Mouse (Mus musculus): ENCODE results near the gene Gigyf2. TPM values are rescaled to one million over a fixed set of nuclear protein-coding genes. Genes with fewer than 3 reads are reported as not detected.

The Gigyf2 gene
- polyA plus RNA-seq, 1 experiment from 2014 or later: 56.6 TPM

- no peak for ATAC-seq (ENCODE audit: insufficient number of reproducible peaks, low FRiP score, low TSS enrichment, low read depth)
- 0% methylated on average over 1 of the region's 1 CpGs for WGBS
- Histone ChIP-seq H3K4me3 (replicated peaks) (no peak overlapping the region), H3K4me1 (0 out of 2 replicates have a peak, but pooled peaks cover 6% of the 10 kb centered on the region), H3K27me3 (no peaks in the 10 kb centered on the region), H3K9ac (no peak overlapping the region), H3K36me3 (no peaks in the 10 kb centered on the region), H3K4me2 (replicated peaks) (no peak overlapping the region), H3K9me3 (replicated peaks) (peaks cover 13% of the 10 kb centered on the region; the same call in 1 of the 2 replicates), H3K27ac (replicated peaks) (no peak overlapping the region)
Measured at GRCm38 (mm10) chr1:87321071-87321470, 5.7 kb upstream of the Gigyf2 start.

GRCm38 (mm10) chr1:87322778-87323177 lies 4.0 kb upstream of the Gigyf2 start:
- H3K4me3 ChIP-seq (replicated peaks): no peak overlapping the region
- no peak for ATAC-seq (ENCODE audit: insufficient number of reproducible peaks, low FRiP score, low TSS enrichment, low read depth)
- no peaks in the 10 kb centered on the region for H3K36me3 ChIP-seq
- WGBS: 94% methylated on average over 3 of the region's 3 CpGs
- no peak overlapping the region for H3K27ac ChIP-seq (replicated peaks)
- no peak overlapping the region for H3K9ac ChIP-seq
- peaks cover 13% of the 10 kb centered on the region; the same call in 1 of the 2 replicates for H3K9me3 ChIP-seq (replicated peaks)
- no peaks in the 10 kb centered on the region for H3K27me3 ChIP-seq
- no peaks in the 10 kb centered on the region for H3K4me1 ChIP-seq
- H3K4me2 ChIP-seq (replicated peaks): no peak overlapping the region

- ATAC-seq (ENCODE audit: insufficient number of reproducible peaks, low FRiP score, low TSS enrichment, low read depth): no peak
- H3K4me2 ChIP-seq (replicated peaks): no peak overlapping the region
- H3K27ac ChIP-seq (replicated peaks): no peak overlapping the region
- no peak overlapping the region for H3K4me3 ChIP-seq (replicated peaks)
- no peak overlapping the region for H3K9ac ChIP-seq
- no peaks in the 10 kb centered on the region for H3K27me3 ChIP-seq
- H3K4me1 ChIP-seq: 0 out of 2 replicates have a peak, but pooled peaks cover 5% of the 10 kb centered on the region
- no peaks in the 10 kb centered on the region for H3K36me3 ChIP-seq
- H3K9me3 ChIP-seq (replicated peaks): peaks cover 13% of the 10 kb centered on the region; the same call in 1 of the 2 replicates
Measured at GRCm38 (mm10) chr1:87324649-87325048, 2.1 kb upstream of the Gigyf2 start.

GRCm38 (mm10) chr1:87327165-87327861 lies 515 bp downstream of the Gigyf2 start:
- peak overlapping the region; percentile 98 for H3K9ac ChIP-seq

GRCm38 (mm10) chr1:87331774-87332173 lies 5.0 kb downstream of the Gigyf2 start:
- Histone ChIP-seq H3K9me3 (replicated peaks) (no peaks in the 10 kb centered on the region), H3K4me1 (0 out of 2 replicates have a peak, but pooled peaks cover 5% of the 10 kb centered on the region), H3K4me3 (replicated peaks) (no peak overlapping the region), H3K4me2 (replicated peaks) (no peak overlapping the region), H3K36me3 (peaks cover 13% of the 10 kb centered on the region), H3K27ac (replicated peaks) (no peak overlapping the region), H3K27me3 (no peaks in the 10 kb centered on the region), H3K9ac (no peak overlapping the region)
- 96% methylated on average over 4 of the region's 4 CpGs for WGBS
- no peak for ATAC-seq (ENCODE audit: insufficient number of reproducible peaks, low FRiP score, low TSS enrichment, low read depth)

More at GRCm38 (mm10) chr1:87327165-87327861, 515 bp downstream of the Gigyf2 start:
- H3K4me1 ChIP-seq: 0 out of 2 replicates have a peak, but pooled peaks cover 5% of the 10 kb centered on the region
- H3K27me3 ChIP-seq: no peaks in the 10 kb centered on the region
- H3K4me3 ChIP-seq (replicated peaks): peak overlapping the region; percentile 97
- peak; percentile 82 for ATAC-seq (ENCODE audit: insufficient number of reproducible peaks, low FRiP score, low TSS enrichment, low read depth)
- H3K4me2 ChIP-seq (replicated peaks): peak overlapping the region; percentile 70
- H3K27ac ChIP-seq (replicated peaks): peak overlapping the region; percentile 94
- WGBS: under 1% methylated on average over 51 of the region's 53 CpGs
- no peaks in the 10 kb centered on the region for H3K9me3 ChIP-seq (replicated peaks)
- H3K36me3 ChIP-seq: no peaks in the 10 kb centered on the region

DNA sequence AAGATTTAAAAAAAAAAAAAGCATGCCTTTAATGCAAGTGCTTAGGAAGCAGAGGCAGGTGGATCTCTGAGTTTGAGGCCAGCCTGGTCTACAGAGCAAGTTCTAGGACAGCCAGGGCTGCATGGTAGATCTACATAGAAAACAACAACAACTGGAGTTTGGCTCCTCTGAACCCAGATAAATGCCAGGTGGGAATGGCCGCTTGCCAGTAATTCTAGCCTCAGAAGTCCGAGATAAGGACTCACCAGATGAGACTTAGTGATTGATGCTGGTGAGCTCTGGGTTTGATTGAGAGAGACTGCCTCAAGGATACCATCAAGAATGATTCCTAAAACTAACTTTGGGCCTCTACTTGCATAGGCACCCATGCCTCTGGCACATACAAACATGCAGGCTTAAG lies 23.8 kb downstream of the Gigyf2 start:
- Histone ChIP-seq H3K36me3 (0 out of 2 replicates have a peak, but pooled peaks cover 9% of the 10 kb centered on the region), H3K4me2 (replicated peaks) (no peak overlapping the region), H3K4me1 (no peaks in the 10 kb centered on the region), H3K9ac (no peak overlapping the region), H3K27ac (replicated peaks) (no peak overlapping the region), H3K9me3 (replicated peaks) (no peaks in the 10 kb centered on the region), H3K4me3 (replicated peaks) (no peak overlapping the region), H3K27me3 (no peaks in the 10 kb centered on the region)
- ATAC-seq (ENCODE audit: insufficient number of reproducible peaks, low FRiP score, low TSS enrichment, low read depth): no peak
- WGBS: 76% methylated on average over 2 of the region's 2 CpGs

- Histone ChIP-seq H3K9me3 (replicated peaks) (no peaks in the 10 kb centered on the region), H3K4me2 (replicated peaks) (no peak overlapping the region), H3K36me3 (peaks cover 18% of the 10 kb centered on the region), H3K27me3 (no peaks in the 10 kb centered on the region), H3K27ac (replicated peaks) (no peak overlapping the region), H3K4me3 (replicated peaks) (no peak overlapping the region), H3K4me1 (no peaks in the 10 kb centered on the region), H3K9ac (no peak overlapping the region)
- ATAC-seq (ENCODE audit: insufficient number of reproducible peaks, low FRiP score, low TSS enrichment, low read depth): no peak
- 57% methylated on average over 1 of the region's 1 CpGs for WGBS
Measured at GRCm38 (mm10) chr1:87360276-87360675, 33.5 kb downstream of the Gigyf2 start.

DNA sequence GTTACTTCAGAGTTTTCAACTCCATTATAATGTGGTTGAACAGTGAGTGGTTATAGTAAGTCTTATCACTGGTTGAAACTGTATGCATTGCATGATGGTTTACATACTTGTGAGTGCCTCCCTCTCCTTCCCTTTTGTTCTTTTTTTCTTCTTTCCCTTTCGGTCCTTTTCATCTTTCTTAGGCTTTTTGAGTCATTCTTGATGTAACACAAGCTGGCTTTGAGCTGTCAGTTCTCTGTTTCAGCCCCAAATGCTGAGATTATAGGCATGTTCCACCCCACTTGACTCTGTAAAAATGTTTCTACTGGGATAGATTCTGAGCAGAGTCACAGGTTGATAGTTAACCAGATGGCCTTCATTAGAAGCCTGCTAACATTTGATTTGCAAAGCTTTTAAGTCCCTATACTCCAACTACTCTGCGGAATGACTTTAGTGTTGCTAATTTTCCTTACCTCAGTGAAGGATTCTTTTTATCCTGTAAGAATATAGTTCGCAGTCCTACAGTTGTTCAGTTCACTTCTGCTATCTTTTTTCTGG lies 51.3 kb downstream of the Gigyf2 start:
- Histone ChIP-seq H3K4me2 (replicated peaks) (no peak overlapping the region), H3K9me3 (replicated peaks) (no peaks in the 10 kb centered on the region)
- ATAC-seq (ENCODE audit: insufficient number of reproducible peaks, low FRiP score, low TSS enrichment, low read depth): no peak

DNA sequence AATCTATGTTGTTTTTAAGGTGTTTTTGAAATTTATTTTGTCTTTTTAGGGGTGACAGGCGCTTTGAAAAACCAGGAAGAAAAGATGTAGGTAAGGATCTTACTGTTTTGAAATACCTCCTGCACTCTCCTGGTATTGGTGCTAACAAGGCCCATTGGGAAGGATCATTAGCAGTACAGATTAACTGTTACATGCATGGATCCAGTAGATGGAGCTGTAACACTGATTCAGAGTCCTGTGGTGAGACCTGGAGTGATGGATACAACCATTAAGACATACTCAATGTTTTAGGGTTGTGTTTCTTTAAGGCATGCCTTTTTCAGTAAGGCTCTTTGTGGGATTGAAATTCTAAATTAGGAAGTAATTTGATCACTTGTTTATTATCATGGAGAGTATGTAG lies 53.1 kb downstream of the Gigyf2 start:
- Histone ChIP-seq H3K9me3 (replicated peaks) (no peaks in the 10 kb centered on the region), H3K9ac (no peak overlapping the region), H3K4me2 (replicated peaks) (no peak overlapping the region), H3K27me3 (no peaks in the 10 kb centered on the region), H3K36me3 (peaks cover 26% of the 10 kb centered on the region), H3K27ac (replicated peaks) (no peak overlapping the region), H3K4me1 (no peaks in the 10 kb centered on the region), H3K4me3 (replicated peaks) (no peak overlapping the region)
- peak; percentile 67; the same call in 1 of the 2 replicates for ATAC-seq (ENCODE audit: insufficient number of reproducible peaks, low FRiP score, low TSS enrichment, low read depth)
- WGBS: 94% methylated on average over 1 of the region's 1 CpGs

More for the DNA sequence above, 51.3 kb downstream of the Gigyf2 start:
- Histone ChIP-seq H3K4me1 (no peaks in the 10 kb centered on the region), H3K27ac (replicated peaks) (no peak overlapping the region), H3K27me3 (no peaks in the 10 kb centered on the region), H3K9ac (no peak overlapping the region), H3K36me3 (peaks cover 29% of the 10 kb centered on the region), H3K4me3 (replicated peaks) (no peak overlapping the region)
- 62% methylated on average over 3 of the region's 3 CpGs for WGBS

DNA sequence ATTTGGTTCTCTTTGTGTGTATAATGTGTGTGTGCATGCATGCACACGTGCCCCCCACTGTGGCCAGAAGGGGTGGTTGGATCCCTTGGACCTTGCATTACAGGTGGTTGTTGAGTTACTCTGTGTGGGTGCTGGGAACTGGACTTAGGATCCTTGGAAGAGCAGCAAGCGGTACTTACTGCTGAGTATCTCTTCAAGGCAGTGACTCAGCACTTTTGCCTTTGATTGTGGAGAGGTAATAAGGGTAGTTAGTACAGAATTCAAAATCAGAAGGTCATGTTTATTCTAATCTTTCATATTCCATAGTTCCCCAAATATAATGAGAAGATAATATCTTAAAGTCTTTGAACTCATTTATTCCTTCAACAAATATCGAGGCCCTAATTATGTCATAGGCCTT lies 54.4 kb downstream of the Gigyf2 start:
- no peak overlapping the region for H3K4me2 ChIP-seq (replicated peaks)
- ATAC-seq (ENCODE audit: insufficient number of reproducible peaks, low FRiP score, low TSS enrichment, low read depth): no peak
- H3K27ac ChIP-seq (replicated peaks): no peak overlapping the region
- H3K9ac ChIP-seq: no peak overlapping the region
- no peak overlapping the region for H3K4me3 ChIP-seq (replicated peaks)
- WGBS: 84% methylated on average over 3 of the region's 3 CpGs
- peaks cover 22% of the 10 kb centered on the region for H3K36me3 ChIP-seq
- no peaks in the 10 kb centered on the region for H3K4me1 ChIP-seq
- no peaks in the 10 kb centered on the region for H3K9me3 ChIP-seq (replicated peaks)
- no peaks in the 10 kb centered on the region for H3K27me3 ChIP-seq

DNA sequence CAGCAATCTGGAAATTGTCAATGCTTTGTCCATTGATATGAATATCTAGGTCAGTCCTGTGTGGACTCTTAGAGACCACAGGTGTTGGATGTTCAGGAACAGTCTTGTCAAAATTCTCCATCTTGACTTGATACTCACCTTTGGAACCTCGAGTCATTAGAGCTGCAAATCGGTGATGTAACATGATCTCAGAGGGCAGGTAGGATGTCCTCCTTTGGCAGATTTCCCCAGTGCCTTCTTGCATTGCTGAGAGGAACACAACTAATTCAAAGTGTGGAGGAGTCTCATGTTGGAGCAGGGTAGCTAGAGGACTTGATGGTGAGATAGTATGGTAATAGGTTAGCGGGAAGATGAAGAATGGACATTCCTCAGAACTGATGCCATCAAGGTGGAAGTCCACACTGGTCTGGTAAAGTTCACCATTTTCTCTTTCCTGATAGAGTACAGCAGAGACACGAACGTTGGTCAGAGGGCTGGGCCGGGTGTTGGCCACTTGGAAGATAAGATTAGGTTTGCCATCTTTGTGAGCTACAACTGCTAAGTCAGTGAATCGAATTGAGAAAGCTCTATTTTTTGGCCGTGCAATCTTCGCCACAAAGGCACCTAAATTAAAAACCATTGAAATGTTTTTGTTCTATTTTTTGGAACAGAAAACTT lies 59.8 kb downstream of the Gigyf2 start:
- no peaks in the 10 kb centered on the region for H3K9me3 ChIP-seq (replicated peaks)
- no peaks in the 10 kb centered on the region for H3K4me1 ChIP-seq
- no peak for ATAC-seq (ENCODE audit: insufficient number of reproducible peaks, low FRiP score, low TSS enrichment, low read depth)
- peaks cover 23% of the 10 kb centered on the region for H3K36me3 ChIP-seq
- no peak overlapping the region for H3K27ac ChIP-seq (replicated peaks)
- 85% methylated on average over 9 of the region's 9 CpGs for WGBS
- H3K9ac ChIP-seq: no peak overlapping the region
- no peaks in the 10 kb centered on the region for H3K27me3 ChIP-seq
- H3K4me3 ChIP-seq (replicated peaks): no peak overlapping the region
- no peak overlapping the region for H3K4me2 ChIP-seq (replicated peaks)

Data from embryonic facial prominence, embryonic 15.5 days (tissue).